Mouse (Mus musculus) cerebellum, adult 9-11 months (tissue): ENCODE measurements at regions not wholly inside any gene's neighbourhood (a gene's known extent, or its start where the extent isn't known, plus 50 kb on each side); places are given as distances from the start of the nearest gene placed in this dataset.

Experiments
- DNase-seq: peaks from one replicate; pipeline ENCODE4 v3.0.0; 2022

GRCm38 (mm10) chr4:105282681-105283462 is 125.7 kb downstream of the Plpp3 start:
- no peak for DNase-seq

- DNase-seq, result no peak
These were observed 128.4 kb downstream of the Plpp3 start for GRCm38 (mm10) chr4:105285431-105286013.

GRCm38 (mm10) chr4:105286299-105286698 is 129.2 kb downstream of the Plpp3 start:
- no peak for DNase-seq

- no peak for DNase-seq
These were observed 129.7 kb downstream of the Plpp3 start for GRCm38 (mm10) chr4:105286809-105287208.

GRCm38 (mm10) chr4:105287419-105287818 is 130.3 kb downstream of the Plpp3 start:
- DNase-seq, result no peak

GRCm38 (mm10) chr4:105289635-105290034 is 132.5 kb downstream of the Plpp3 start:
- DNase-seq, result no peak

- DNase-seq, result no peak
These were observed 133.8 kb downstream of the Plpp3 start for GRCm38 (mm10) chr4:105290847-105291475.

GRCm38 (mm10) chr4:105291503-105291902 is 134.4 kb downstream of the Plpp3 start:
- no peak for DNase-seq

GRCm38 (mm10) chr4:105299358-105299757 is 142.2 kb downstream of the Plpp3 start:
- DNase-seq, result no peak

GRCm38 (mm10) chr4:105301547-105301946 is 144.4 kb downstream of the Plpp3 start:
- DNase-seq, result no peak

- no peak for DNase-seq
These were observed 147.0 kb downstream of the Plpp3 start for GRCm38 (mm10) chr4:105304166-105304565.

GRCm38 (mm10) chr4:105305931-105306330 is 148.8 kb downstream of the Plpp3 start:
- DNase-seq, result no peak

- no peak for DNase-seq
These were observed 150.2 kb downstream of the Plpp3 start for GRCm38 (mm10) chr4:105307356-105307755.

- DNase-seq, result no peak
These were observed 150.8 kb downstream of the Plpp3 start for GRCm38 (mm10) chr4:105307905-105308304.

- no peak for DNase-seq
These were observed 151.9 kb downstream of the Plpp3 start for GRCm38 (mm10) chr4:105308971-105309488.

GRCm38 (mm10) chr4:105312643-105313042 is 155.5 kb downstream of the Plpp3 start:
- no peak for DNase-seq

- no peak for DNase-seq
These were observed 156.1 kb downstream of the Plpp3 start for GRCm38 (mm10) chr4:105313151-105313818.

- DNase-seq, result no peak
These were observed 157.9 kb downstream of the Plpp3 start for GRCm38 (mm10) chr4:105315095-105315494.

- no peak for DNase-seq
These were observed 159.5 kb downstream of the Plpp3 start for GRCm38 (mm10) chr4:105316478-105317206.

- DNase-seq, result no peak
These were observed 161.3 kb downstream of the Plpp3 start for GRCm38 (mm10) chr4:105318421-105318820.

- no peak for DNase-seq
These were observed 166.3 kb downstream of the Plpp3 start for GRCm38 (mm10) chr4:105323446-105323845.

- no peak for DNase-seq
These were observed 169.8 kb downstream of the Plpp3 start for GRCm38 (mm10) chr4:105326989-105327388.
